Mouse (Mus musculus) erythroblast, embryonic 14.5 days (primary cell): Measurements from ENCODE around the gene Esr1.

ENCODE experiments used
- GATA1 ChIP-seq: IDR thresholded peaks from 2 replicates; pipeline ENCODE4 v1.6.1; 2012; ENCODE audit warnings: low read length, inconsistent platforms, mixed read lengths
- TAL1 ChIP-seq: IDR thresholded peaks from 3 replicates; pipeline ENCODE4 v1.6.1; 2012; ENCODE audit warnings: low read length, inconsistent platforms, mixed read lengths

- TF ChIP-seq GATA1 (no peak), TAL1 (no peak)
Observed at GRCm38 (mm10) chr10:4673311-4673816, 62.0 kb downstream of the Esr1 start.
